Mouse (Mus musculus): Measurements from ENCODE around the gene Musk. TPM values are rescaled to one million over a fixed set of nuclear protein-coding genes. Genes with fewer than 3 reads are reported as not detected.

Musk gene
- total RNA-seq, 2 experiments from 2014 or later: 15.2 to 26.1 TPM

DNA sequence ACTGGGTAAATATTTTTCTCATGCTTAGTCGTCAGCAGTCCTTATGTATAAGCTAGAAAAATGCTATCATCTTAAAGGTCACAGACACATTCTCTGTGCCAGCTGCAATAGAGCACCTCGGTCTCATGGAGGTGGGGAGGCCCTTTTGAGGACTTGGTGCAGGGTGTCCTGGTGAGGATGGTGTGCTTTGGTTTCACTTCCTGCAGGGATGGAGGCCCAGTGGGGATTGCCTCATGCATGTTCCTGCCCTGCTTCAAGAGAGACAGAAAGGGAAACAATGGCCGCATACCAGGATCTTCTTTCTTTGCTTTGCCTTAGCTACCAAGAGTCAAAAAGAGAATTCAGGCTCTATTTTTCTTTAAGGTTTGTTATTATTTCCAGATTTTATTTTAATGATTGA is 31.8 kb downstream of the Musk start:
- no peak for DNase-seq

DNA sequence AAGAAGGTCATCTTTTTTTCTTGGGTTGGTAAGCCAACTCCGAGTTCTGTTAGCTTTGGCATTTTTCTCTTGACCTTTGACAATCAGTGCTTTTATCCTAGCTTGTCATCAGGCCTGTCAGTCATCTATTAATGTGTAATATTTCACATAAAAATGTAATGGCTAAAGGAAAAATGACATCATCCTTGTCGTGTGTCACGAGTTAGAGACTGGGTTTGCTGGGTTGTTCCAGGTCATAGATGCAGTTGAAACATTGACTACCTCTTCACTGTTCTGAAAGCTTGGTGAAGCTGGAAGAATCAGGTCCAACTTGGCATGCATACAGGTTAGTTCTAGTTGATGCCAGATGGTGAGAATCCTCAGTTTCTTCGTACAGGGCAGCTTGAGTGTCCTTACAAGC is 34.5 kb downstream of the Musk start:
- DNase-seq: no peak

DNA sequence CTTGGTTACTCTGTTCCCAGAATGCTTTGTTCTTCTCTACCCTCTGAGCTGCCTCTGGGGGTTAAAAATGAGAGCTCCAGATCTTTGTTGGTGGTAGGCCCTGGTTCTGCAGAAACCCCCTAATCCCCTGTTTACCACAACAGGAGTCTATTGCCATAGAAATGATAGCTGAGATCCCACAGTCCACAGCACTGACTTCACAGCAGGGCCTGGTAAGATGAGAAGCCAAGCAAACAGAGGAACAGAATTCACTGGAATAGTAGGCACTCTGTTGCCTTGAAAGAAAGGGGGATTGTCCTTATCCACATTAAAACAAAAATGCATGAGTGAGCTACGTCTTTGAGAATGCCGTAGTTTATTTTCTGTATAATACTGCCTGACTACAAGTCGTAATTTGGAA is 41.0 kb downstream of the Musk start:
- DNase-seq: no peak

DNA sequence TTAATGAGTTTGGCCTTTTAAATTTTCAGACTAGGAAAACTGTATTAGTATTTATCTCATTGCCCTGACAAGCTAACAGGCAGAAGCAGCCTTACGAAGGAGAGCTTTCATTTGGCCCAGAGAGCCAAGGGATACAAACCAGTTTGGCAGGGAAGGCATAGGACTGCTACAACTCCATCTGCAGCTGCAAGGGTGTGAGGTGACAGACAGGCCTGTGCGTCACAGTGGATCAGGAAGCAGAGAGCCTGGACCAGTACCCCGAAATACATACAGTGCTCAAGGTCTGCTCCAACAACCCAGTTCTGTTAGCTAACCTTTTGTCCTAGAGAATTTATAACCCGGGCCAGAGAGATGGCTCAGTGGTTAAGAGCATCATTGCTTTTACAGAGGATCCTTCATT is 42.5 kb downstream of the Musk start:
- peak; percentile 23 for DNase-seq

DNA sequence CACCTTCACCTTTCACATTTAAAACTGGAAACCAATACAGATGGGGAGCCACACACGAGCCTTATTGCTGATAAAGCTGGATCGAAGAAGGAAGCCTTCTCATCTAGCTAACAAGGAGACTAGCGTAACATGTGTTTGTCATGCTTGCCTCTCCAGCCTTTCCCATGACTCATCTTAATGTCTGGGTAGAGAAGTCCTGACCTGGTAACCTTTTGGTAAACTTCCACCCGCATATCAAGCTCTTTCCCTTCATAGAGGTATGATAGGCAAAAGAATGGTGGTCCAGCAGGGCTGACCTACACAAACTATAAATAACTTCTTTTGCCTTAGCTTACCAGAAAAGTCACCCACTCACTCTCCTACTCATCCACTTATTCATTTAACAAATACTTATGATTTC is 44.3 kb downstream of the Musk start:
- no peak for DNase-seq

DNA sequence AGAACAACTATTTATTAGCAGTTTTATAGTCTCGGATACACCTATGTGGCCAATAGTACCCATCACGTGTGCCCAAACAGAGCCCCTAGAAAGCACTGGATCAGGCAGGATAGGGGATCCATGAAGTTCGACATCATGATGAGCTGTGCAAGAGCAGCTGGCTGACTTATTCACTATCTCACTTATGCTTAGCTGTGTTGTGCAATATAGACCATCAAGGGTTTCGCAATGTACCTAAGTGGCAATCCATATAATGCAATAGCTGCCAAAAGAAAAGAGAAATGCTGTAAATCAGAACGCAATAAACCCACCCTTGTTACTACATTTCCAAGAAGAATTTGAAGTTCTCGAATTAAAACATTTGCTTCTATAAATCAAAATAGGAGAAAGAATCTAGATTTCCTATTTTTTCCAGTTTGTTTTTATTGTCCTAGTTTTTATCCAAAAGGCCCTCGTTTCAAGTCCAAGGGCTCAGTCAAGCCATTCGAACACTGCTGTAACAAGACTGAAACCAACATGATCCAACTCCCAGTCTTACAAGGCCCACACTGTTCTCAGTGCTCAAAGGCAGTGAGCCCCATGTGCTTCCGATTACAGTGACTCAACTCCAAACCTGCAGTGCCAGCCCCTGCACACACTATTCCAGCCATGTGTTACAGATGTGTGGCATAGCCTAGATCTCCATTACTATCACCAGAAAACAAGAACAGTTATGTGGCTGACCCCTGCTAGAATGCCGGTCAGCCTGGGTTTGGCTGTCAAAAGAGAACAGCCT is 45.3 kb downstream of the Musk start:
- DNase-seq: peak; percentile 36

DNA sequence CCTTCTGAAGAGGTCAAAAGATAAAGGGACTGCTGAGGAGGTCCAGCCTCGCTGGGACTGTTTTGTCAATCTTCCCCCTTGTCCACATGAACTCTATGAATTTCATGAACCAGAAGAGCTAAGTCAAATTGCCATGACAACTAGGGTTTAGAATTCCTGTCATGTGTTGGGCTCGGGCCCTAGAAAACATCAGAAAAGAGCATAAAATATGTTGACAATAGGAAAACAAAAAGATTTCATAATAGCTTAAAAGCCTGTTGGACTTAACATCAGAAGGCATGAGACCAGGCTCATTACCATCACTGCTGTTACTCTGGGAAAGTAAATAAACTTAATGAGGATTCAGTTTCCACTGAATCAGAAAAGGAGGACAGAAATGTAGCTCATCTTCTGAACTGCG is 46.6 kb downstream of the Musk start:
- DNase-seq: no peak

DNA sequence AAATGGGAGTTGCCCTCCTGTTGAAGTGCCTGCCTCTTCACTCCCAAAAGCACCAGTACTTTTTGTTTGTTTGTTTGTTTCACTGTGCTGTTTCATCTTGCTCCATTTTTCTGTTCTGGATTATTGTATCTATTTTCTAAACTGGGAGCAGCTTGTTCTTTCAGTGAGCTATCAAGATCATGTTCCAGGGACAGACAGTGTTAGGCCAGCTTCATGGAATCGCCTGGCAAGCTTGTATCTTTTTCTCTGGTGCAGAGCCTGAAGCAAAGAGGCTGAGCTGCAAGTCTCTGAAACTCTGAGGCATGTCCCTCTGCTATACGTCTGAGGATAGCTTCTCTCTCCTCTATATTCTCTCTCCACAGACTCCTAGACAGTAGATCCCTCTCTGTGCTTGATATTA is 50.5 kb downstream of the Musk start:
- DNase-seq: peak; percentile 46

DNA sequence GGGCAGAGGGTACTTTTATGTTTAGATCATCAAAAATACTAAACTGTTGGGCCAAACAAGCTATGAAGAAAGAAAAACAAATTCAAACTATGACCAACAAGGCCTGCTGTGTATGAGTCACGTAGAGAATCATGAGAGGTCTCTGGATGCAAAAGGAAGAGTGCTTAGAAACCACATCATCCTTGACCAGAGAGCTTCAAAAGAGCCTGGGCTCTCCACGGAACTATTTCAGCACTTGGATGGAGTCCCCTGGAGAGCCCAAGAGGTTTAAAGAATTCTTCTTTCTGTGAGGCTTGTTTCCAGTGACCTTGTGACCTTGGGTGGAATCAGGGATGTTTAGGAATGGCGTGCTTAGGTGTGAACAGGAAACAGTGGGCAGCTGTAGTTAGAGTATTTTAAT is 53.5 kb downstream of the Musk start:
- no peak for DNase-seq

DNA sequence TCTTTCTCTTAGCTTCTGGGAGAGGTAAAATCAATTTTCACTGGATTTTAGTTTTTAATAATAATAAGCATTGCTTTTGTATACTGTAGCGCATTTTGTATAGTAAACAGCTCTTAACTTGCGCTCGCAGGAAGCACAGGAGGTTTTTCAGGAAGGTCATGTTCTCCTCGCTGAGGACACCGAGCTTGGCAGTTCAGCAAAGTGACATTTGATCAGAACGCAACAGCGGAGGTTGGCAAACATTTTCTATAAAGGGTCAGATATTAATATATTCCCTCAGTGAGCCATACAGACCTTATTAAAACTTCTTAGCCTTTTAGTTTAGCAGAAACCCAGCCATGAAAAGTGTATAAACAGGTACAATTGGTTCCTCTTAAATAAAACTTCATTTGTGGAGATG is 64.4 kb downstream of the Musk start:
- no peak for DNase-seq

DNA sequence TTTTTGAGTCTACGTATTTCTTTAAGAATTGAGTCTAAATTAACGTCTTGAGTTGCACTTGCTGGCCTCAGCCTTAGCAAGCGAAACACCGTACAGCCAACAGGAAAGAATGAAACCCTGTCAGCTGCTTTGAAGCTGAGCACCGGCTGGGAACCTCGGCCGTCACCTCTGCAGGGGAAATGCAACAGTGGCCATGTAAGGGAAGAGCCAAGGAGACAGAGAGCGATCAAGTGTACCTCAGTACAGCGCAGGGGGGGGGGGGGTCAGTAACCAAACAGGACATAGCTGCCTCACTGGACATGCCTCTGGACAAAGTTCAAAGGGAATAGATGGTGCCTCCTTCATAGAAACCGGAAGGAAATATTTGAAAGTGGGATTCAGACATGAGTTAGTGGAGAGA is 65.4 kb downstream of the Musk start:
- peak; percentile 41 for DNase-seq

DNA sequence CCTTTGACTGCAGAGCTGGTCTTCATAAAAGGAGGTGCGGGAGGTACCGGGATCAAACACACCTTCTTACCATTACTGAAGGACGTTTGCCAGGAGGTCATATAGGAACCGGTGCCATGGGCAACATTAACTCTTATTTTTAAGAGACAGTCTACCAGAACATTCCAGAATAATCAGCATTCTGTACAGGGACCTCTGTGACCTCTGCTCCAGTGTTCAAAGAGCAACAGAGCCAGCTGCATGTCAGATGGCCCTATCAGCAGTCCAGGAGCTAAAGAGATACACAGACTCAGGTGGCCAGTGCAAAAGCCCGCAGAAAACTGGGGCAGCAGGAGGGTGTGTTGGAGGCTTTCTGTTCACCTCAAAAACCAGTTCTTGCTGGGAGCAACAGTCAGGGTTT is 65.8 kb downstream of the Musk start:
- DNase-seq: no peak

DNA sequence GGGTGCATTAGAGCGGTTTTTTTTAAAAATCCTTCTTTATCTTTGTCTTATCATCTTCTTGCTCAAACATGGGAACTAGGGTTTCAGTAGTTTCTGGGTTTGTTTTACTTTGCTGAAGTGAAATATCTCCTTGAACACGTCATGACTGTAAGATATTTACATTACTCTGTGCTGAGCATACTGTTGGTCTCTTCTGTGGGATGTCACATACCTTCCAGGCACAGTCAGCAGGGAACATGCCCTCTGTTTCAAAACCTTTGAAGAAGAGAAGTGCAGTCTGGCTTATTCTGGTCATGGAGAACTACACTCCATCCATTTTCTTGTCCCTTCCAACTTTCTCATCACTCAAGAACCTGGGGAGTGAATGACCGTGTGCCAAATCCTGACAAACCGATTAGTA is 73.2 kb downstream of the Musk start:
- no peak for DNase-seq

DNA sequence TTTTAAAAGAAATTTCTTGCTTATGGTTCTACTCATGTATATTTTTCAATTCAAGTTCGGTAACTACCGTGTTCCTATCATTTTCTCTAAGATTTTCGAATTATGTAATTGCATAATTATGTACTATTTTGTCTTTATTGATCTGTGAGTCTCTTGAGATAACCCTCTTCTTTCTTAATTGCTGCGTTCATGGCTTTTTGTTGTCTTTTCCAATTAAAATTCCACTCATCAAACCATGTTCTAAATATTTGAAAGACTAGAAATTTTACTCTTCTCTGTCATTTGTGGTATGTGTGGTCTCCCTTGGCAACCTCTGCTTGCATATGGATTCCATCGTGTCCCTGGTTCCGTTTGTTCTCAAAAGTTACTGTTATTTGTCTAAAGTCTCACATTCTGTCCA is 79.6 kb downstream of the Musk start:
- DNase-seq: no peak

DNA sequence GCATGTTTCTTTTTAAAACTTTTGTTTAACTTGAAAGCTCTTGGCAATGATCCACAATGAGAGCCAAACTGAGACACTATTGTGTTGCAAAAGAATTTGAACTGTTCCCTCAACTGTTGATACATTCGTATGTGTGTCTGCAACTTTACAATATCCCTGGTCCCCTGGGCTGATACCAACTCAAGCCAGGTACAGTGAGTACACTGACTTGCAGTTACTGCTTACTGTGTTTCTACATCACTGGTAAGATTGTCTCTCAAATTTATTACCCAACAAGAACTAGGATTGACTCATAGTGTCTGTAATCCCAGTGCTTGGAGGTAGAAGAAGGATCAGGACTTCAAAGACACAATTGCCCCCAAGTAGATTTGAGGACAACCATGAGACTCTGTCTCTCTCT is 85.3 kb downstream of the Musk start:
- no peak for DNase-seq

DNA sequence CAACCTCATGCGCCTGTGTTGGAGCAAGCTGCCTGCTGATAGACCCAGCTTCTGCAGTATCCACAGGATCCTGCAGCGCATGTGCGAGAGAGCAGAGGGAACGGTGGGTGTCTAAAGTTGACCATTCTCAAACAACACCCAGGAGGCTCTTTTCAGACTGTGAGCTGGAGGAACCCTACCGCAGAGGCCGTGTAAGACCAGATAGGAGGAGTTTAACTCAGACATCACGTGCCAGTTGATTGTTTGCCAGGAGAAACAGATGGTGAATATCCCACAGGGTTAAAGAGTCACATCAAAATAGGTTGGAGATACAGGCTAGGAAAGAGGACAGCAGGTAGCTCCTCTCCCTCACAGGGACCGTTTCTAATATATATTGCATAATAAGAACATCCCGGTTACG is 87.8 kb downstream of the Musk start:
- no peak for DNase-seq

DNA sequence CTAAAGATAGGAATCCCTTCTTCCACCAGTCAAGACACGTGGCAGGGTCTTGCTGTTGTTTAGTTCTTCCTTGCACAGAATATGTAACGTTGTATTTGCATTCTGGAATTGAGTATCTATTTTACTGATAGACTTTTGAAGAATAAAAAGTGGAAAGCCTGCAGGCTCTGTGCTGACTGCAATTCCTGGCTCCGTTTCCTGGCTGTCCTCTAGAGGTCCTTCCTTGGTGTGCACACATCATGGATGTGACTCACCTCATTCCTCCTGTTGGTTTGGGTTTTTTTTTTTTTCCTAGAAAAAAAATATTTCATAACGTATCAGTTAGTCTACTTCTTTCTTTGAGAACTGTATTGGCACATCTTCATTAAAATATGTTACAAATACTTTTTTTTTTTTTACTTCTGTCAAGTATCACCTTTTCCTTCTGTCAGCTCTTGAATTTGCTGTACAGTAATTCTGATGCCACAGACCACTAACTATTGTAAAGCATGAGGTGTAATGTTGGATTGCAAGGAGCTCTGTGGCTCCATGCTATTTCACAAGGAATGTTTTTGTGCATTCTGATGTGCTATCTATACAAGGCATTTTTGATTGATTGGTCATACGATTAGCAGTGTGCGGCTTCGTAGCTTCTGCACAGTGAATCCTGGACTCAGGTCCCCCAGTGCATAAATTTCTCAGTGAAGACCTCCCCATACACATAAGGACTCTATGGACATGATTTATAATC is 88.5 kb downstream of the Musk start:
- DNase-seq: peak; percentile 23

DNA sequence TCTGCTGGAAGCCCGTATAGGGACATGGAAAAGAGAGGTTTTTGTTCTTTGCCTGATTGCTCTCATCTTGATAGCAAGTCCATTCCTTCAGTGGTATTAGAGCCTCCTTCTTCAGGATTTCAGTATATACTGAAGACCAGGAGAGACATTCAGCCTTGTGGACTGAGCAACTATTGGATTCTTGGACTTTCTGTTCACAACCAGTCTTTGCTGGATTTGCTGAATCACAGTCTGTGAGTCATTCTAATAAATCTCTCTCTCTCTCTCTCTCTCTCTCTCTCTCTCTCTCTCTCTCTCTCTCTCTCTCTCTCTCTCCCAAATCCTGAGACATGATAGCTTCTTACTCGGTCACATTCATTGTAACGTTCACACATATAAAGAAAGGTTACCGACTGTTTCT is 93.4 kb downstream of the Musk start:
- DNase-seq: no peak

DNA sequence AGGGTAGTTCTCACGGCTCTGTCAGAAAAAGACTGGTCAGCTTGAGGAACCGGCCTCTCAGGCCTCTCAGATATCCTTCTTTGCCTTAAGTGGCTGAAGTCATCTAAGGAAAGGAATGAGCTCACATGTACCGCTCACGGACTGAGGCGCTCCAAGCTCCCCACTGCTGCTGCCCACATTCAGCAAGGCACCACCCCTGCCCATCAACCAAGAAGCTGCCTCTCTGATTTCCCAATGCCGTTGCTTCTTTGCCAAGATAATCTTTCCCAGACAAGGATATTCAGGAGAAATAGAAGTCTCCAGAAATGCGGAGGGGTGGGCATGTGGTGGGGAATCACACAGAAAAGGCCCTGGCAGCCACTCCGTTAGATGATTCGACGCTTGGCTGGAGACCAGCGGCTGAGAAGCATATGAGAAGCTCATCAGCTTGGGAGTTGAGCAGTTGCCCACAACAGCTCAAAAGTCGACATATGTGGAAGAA is 115.1 kb downstream of the Musk start:
- peak; percentile 65 for DNase-seq

DNA sequence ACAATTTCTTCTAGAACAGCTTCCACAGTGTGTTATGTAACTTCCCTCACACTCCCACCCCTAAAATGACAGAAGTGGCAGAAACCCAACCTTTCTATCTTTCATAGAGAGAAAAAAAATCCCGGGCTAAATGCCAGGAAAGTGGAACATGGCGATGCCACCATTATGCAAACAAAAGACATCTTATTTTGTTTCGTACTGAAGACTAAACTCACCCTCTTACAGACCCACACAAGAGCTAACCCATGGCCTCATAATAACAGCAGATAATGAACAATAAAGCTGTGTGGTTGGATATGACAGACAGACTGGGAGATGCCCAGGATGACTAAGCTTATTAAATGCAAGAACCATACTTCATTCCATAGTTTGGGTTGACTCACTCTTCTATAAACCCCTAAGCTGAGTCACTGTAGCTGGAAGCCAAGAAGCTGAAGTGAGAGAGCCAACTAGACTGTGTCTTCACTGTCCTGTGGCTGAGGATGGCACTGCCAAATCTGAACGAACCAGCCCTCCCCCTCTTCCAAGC is 116.3 kb downstream of the Musk start:
- no peak for DNase-seq

DNA sequence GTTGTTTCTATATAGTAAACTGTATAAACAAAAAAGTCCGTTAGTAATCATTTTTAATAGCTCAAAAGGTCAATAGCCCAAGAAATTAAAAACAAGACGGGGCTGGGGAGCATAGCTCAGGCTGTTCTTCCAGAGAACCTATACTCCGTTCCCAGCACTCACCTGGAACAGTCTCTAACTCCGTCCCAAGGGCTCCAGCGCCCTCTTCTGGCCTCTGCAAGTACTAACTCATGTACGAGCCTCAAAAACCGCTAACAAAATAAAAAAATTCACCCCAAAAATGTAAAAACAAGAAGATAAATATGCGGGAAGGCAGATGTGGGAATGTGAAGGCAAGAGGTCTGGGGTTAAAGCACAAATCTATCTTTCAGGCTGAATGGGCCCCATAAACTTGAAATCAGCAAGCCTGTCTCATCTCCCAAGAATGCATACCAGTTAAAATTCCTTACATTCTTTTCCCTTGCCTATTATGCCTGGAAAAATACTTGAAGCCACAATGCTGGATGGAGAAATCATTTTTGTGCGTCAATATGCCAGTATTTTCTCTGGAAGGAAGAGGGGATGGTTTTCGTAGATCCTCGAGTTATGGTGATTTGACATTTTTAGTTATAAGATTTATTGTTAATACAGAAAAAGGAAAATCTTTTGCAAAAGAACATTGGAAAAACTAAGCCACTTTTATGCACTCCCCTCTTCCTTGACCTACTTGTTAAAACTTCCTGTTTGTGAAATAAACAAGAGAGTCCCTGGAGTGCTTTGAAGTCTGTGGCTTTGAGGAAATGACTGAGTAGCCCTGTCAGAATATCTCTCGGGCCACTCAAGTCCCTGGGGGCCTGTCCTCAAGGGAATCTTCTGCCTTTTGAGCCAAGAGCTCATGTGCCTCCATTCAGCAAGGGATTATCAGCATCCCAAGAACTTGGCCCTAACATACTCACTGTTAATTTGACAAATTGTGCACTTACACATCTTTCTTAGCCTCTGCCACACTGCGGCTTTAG is 127.7 kb downstream of the Musk start:
- peak; percentile 30 for DNase-seq

DNA sequence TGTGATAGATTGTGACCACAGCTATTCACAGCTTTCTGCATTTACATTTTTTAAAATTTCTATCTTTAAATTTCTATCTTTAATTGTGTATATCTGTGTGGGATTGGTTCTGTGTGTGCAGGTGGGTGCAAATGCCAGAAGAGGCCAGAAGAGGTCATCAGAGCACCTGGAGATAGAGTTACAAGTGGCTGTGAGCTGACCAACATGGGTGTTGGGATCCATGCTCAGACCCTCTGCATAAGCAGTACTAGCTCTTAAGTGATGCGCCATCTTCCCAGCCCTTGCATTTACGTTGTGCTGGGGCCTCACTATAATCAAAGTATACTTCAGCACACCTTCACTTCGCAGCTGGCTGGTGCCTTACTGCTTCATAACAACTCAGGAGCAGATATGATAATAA is 129.8 kb downstream of the Musk start:
- DNase-seq: no peak

Data from gastrocnemius, postnatal 25 days (tissue).